ENCODE assay signal across 8 mouse cellular contexts in the genomic region with DNA sequence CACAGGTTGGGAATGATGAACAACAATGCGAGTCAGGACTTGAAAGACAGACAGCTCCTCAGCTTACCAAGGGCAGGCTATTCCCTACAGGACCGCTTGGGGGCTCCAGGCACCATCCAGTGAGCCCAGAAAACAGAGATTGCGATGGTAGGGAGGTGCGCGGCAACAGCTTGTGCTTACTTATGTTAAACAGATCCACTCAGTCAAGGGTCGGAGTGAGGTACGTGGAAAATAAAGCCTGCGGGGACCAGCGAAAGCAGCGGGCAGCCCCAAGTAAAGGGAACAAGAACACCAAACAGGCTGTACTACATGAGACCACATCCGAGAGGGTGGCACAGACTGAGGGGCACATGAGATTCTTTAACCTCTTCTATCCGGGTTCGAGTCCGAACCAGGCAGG. TPM values are rescaled to one million over a fixed set of nuclear protein-coding genes. Genes with fewer than 3 reads are reported as not detected.
DNase-seq lines count a peak whose midpoint lies in the region; ATAC-seq and TF ChIP-seq lines count a peak whose summit lies in the region.

No protein-coding gene starts in this region.

- H3K4me1 ChIP-seq in bone marrow, adult 2 months (ENCODE audit: control insufficient read depth, insufficient read depth, low read length) = no peaks in the 10 kb centered on the region; the same call in 1 of the 2 replicates
- peaks cover 12% of the 10 kb centered on the region for H3K4me1 ChIP-seq in embryonic facial prominence, embryonic 15.5 days
- peaks cover 6% of the 10 kb centered on the region; the same call in 1 of the 2 replicates for H3K4me1 ChIP-seq in kidney, embryonic 14.5 days (ENCODE audit: control insufficient read depth, insufficient read depth, low read length)

- ATAC-seq in embryonic facial prominence, embryonic 15.5 days (ENCODE audit: insufficient number of reproducible peaks, low FRiP score, low TSS enrichment, low read depth) = peak; percentile 82
- peak; percentile 70 for ATAC-seq in kidney, embryonic 14.5 days (ENCODE audit: low FRiP score, low TSS enrichment)
- peak; percentile 72 for ATAC-seq in monocyte, adult 5-6 weeks (replicated peaks; ENCODE audit: insufficient number of reproducible peaks, low FRiP score, low TSS enrichment, poor library complexity, severe bottlenecking)

- H3K27ac ChIP-seq in bone marrow, adult 2 months (ENCODE audit: control insufficient read depth, insufficient read depth, low read depth, low read length, poor library complexity) = peak overlapping the region; percentile 60
- H3K27ac ChIP-seq in embryonic facial prominence, embryonic 15.5 days (replicated peaks) = peak overlapping the region; percentile 94
- peak overlapping the region; percentile 91; the same call in 1 of the 2 replicates for H3K27ac ChIP-seq in kidney, embryonic 14.5 days (ENCODE audit: low read depth, low read length)

- peak overlapping the region; percentile 83 for H3K4me2 ChIP-seq in embryonic facial prominence, embryonic 15.5 days (replicated peaks)
- H3K4me2 ChIP-seq in kidney, embryonic 14.5 days (replicated peaks; ENCODE audit: low read depth, low read length) = peak overlapping the region; percentile 97

- no peaks in the 10 kb centered on the region for H3K36me3 ChIP-seq in embryonic facial prominence, embryonic 15.5 days
- H3K36me3 ChIP-seq in kidney, embryonic 14.5 days (ENCODE audit: control insufficient read depth, insufficient read depth, low read length) = peaks cover 13% of the 10 kb centered on the region; the same call in 1 of the 2 replicates

- no peak for TF ChIP-seq POLR2A in bone marrow, adult 2 months (IDR thresholded peaks at IDR 0.05; ENCODE audit: borderline replicate concordance, control insufficient read depth, low read depth, low read length)

- DNase-seq in 416B (ENCODE audit: low read depth) = peak; percentile 92
- peak; percentile 79 to 88 for DNase-seq in heart, adult 9 months (ENCODE audit: low spot score in 2 of 2)
- DNase-seq in liver = peak; percentile 87
- DNase-seq in spleen, postnatal 4 days (ENCODE audit: low spot score in 2 of 2) = peak; percentile 80 to 90

- TF ChIP-seq CTCF in bone marrow, adult 2 months (IDR thresholded peaks at IDR 0.05; ENCODE audit: control insufficient read depth, insufficient read depth, low read length) = peak; percentile 96

- peak overlapping the region; percentile 85 for H3K4me3 ChIP-seq in bone marrow, adult 2 months (replicated peaks; ENCODE audit: control insufficient read depth, low read depth, low read length)
- H3K4me3 ChIP-seq in embryonic facial prominence, embryonic 15.5 days (replicated peaks) = peak overlapping the region; percentile 79
- peak overlapping the region; percentile 78 for H3K4me3 ChIP-seq in kidney, embryonic 14.5 days (ENCODE audit: low read length)

- H3K27me3 ChIP-seq in embryonic facial prominence, embryonic 15.5 days = no peaks in the 10 kb centered on the region
- no peaks in the 10 kb centered on the region for H3K27me3 ChIP-seq in kidney, embryonic 14.5 days (ENCODE audit: control insufficient read depth, insufficient read depth, low read length)

- peak overlapping the region; percentile 88; the same call in 1 of the 2 replicates for H3K9ac ChIP-seq in embryonic facial prominence, embryonic 15.5 days
- H3K9ac ChIP-seq in kidney, embryonic 14.5 days (ENCODE audit: low read depth, low read length) = peak overlapping the region; percentile 87; the same call in 1 of the 2 replicates

- no peaks in the 10 kb centered on the region for H3K9me3 ChIP-seq in embryonic facial prominence, embryonic 15.5 days (replicated peaks)
- H3K9me3 ChIP-seq in kidney, embryonic 14.5 days (ENCODE audit: control insufficient read depth, low read length) = no peaks in the 10 kb centered on the region

- 1% methylated on average over 14 of the region's 14 CpGs for WGBS in bone marrow, adult 2 months
- under 1% methylated on average over 14 of the region's 14 CpGs for WGBS in embryonic facial prominence, embryonic 15.5 days
- under 1% methylated on average over 14 of the region's 14 CpGs for WGBS in kidney, embryonic 14.5 days

RNA-seq across cellular contexts. Expression of a gene that starts 0.4 kb away (rescaled TPM):
- polyA plus RNA-seq in bone marrow, adult 2 months (2011; ENCODE audit: insufficient read depth, insufficient read length, low replicate concordance, missing spikeins) = 43.8 and 59.8 TPM in 2 replicates
- polyA plus RNA-seq in embryonic facial prominence, embryonic 15.5 days (2015; fragmentation: Nextera tagmentation; extraction: Ambion mirVana) = 268 and 282 TPM in 2 replicates
- 387 and 477 TPM in 2 replicates for polyA plus RNA-seq in kidney, embryonic 14.5 days (2014; fragmentation: Nextera tagmentation; extraction: Ambion mirVana)
- total RNA-seq in monocyte, adult 5-6 weeks (2017) = 68.9 to 87.3 TPM (median 84.2 TPM) in 3 replicates

RNA-seq across cellular contexts. Expression of a gene that starts 16.0 kb away (rescaled TPM):
- not detected in 2 replicates for polyA plus RNA-seq in bone marrow, adult 2 months (2011; ENCODE audit: insufficient read depth, insufficient read length, low replicate concordance, missing spikeins)
- polyA plus RNA-seq in embryonic facial prominence, embryonic 15.5 days (2015; fragmentation: Nextera tagmentation; extraction: Ambion mirVana) = 1.5 and 1.6 TPM in 2 replicates
- not detected in 2 replicates for polyA plus RNA-seq in kidney, embryonic 14.5 days (2014; fragmentation: Nextera tagmentation; extraction: Ambion mirVana)
- total RNA-seq in monocyte, adult 5-6 weeks (2017) = 0.53 to 3.0 TPM (median 1.8 TPM) in 3 replicates

RNA-seq across cellular contexts. Expression of a gene that starts 26.4 kb away (rescaled TPM):
- not detected in 2 replicates for polyA plus RNA-seq in bone marrow, adult 2 months (2011; ENCODE audit: insufficient read depth, insufficient read length, low replicate concordance, missing spikeins)
- polyA plus RNA-seq in embryonic facial prominence, embryonic 15.5 days (2015; fragmentation: Nextera tagmentation; extraction: Ambion mirVana) = 0.64 and 0.76 TPM in 2 replicates
- 0.14 and 0.24 TPM in 2 replicates for polyA plus RNA-seq in kidney, embryonic 14.5 days (2014; fragmentation: Nextera tagmentation; extraction: Ambion mirVana)
- total RNA-seq in monocyte, adult 5-6 weeks (2017) = 0.95 to 1.3 TPM in 2 of 3 replicates, not detected in the other

RNA-seq across cellular contexts. Expression of a gene that starts 29.8 kb away (rescaled TPM):
- polyA plus RNA-seq in bone marrow, adult 2 months (2011; ENCODE audit: insufficient read depth, insufficient read length, low replicate concordance, missing spikeins) = 0.47 and 0.97 TPM in 2 replicates
- 0.21 and 0.25 TPM in 2 replicates for polyA plus RNA-seq in embryonic facial prominence, embryonic 15.5 days (2015; fragmentation: Nextera tagmentation; extraction: Ambion mirVana)
- not detected in 2 replicates for polyA plus RNA-seq in kidney, embryonic 14.5 days (2014; fragmentation: Nextera tagmentation; extraction: Ambion mirVana)
- total RNA-seq in monocyte, adult 5-6 weeks (2017) = not detected in 3 replicates

RNA-seq across cellular contexts. Expression of a gene that starts 33.2 kb away (rescaled TPM):
- polyA plus RNA-seq in bone marrow, adult 2 months (2011; ENCODE audit: insufficient read depth, insufficient read length, low replicate concordance, missing spikeins) = not detected in 2 replicates
- polyA plus RNA-seq in embryonic facial prominence, embryonic 15.5 days (2015; fragmentation: Nextera tagmentation; extraction: Ambion mirVana) = 0.20 and 0.23 TPM in 2 replicates
- 0.58 TPM in 1 of 2 replicates, not detected in the other for polyA plus RNA-seq in kidney, embryonic 14.5 days (2014; fragmentation: Nextera tagmentation; extraction: Ambion mirVana)
- 0.39 TPM in 1 of 3 replicates, not detected in the others for total RNA-seq in monocyte, adult 5-6 weeks (2017)

Comparison
In these comparisons a context has a peak if more than half of its experiments do, and no peak if none do; other contexts are left out.
1. Peak in every context shown above with its lines: DNase-seq, ATAC-seq, H3K4me3 ChIP-seq and H3K27ac ChIP-seq.